Mouse (Mus musculus): ENCODE measurements at regions not wholly inside any gene's neighbourhood (a gene's known extent, or its start where the extent isn't known, plus 50 kb on each side); places are given as distances from the start of the nearest gene placed in this dataset.

- H3K4me2 ChIP-seq (ENCODE audit: low read depth), result no peak overlapping the region
- H3K4me3 ChIP-seq (ENCODE audit: insufficient read depth in 1 of 2, low read depth in 2 of 2, low read length in 2 of 2), result no peak overlapping the region
- no peaks in the 10 kb centered on the region for H3K36me3 ChIP-seq (replicated peaks; ENCODE audit: control insufficient read depth, insufficient read depth, low read depth)
- ATAC-seq (ENCODE audit: insufficient read depth) (no peak), DNase-seq (ENCODE audit: low read depth in 3 of 3, low spot score in 3 of 3) (no peak)
- 44% methylated on average over 3 of the region's 3 CpGs for WGBS (ENCODE audit: insufficient replicate concordance)
- H3K4me1 ChIP-seq (replicated peaks; ENCODE audit: control insufficient read depth in 2 of 2, insufficient read depth in 2 of 2, low read length in 1 of 2), result no peaks in the 10 kb centered on the region
- no peak overlapping the region for H3K9ac ChIP-seq (replicated peaks)
- TF ChIP-seq CTCF (IDR thresholded peaks at IDR 0.05; ENCODE audit: low read depth), result no peak
- no peak for TF ChIP-seq EP300 (IDR thresholded peaks at IDR 0.05; ENCODE audit: low read depth)
- no peak overlapping the region for H3K27ac ChIP-seq
- H3K27me3 ChIP-seq (ENCODE audit: control insufficient read depth, insufficient read depth, low read length), result no peaks in the 10 kb centered on the region
- H3K9me3 ChIP-seq (ENCODE audit: control insufficient read depth, low read length), result no peaks in the 10 kb centered on the region
Measured at GRCm38 (mm10) chr9:94083629-94084411, 454.1 kb downstream of the 1190002N15Rik start.

- H3K27me3 ChIP-seq (ENCODE audit: control insufficient read depth, insufficient read depth, low read length), result no peaks in the 10 kb centered on the region
- TF ChIP-seq CTCF (IDR thresholded peaks at IDR 0.05; ENCODE audit: low read depth) (no peak), EP300 (IDR thresholded peaks at IDR 0.05; ENCODE audit: low read depth) (no peak)
- H3K27ac ChIP-seq, result no peak overlapping the region
- no peak for DNase-seq (ENCODE audit: low read depth in 3 of 3, low spot score in 3 of 3)
- no peak for ATAC-seq (ENCODE audit: insufficient read depth)
- H3K9ac ChIP-seq (replicated peaks), result no peak overlapping the region
- no peaks in the 10 kb centered on the region for H3K4me1 ChIP-seq (replicated peaks; ENCODE audit: control insufficient read depth in 2 of 2, insufficient read depth in 2 of 2, low read length in 1 of 2)
- H3K36me3 ChIP-seq (replicated peaks; ENCODE audit: control insufficient read depth, insufficient read depth, low read depth), result no peaks in the 10 kb centered on the region
- no peaks in the 10 kb centered on the region for H3K9me3 ChIP-seq (ENCODE audit: control insufficient read depth, low read length)
- 35% methylated on average over 2 of the region's 2 CpGs for WGBS (ENCODE audit: insufficient replicate concordance)
- H3K4me2 ChIP-seq (ENCODE audit: low read depth), result no peak overlapping the region
- H3K4me3 ChIP-seq (ENCODE audit: insufficient read depth in 1 of 2, low read depth in 2 of 2, low read length in 2 of 2), result no peak overlapping the region
Measured at GRCm38 (mm10) chr9:94074904-94075303, 463.0 kb downstream of the 1190002N15Rik start.

- Histone ChIP-seq H3K4me3 (ENCODE audit: insufficient read depth in 1 of 2, low read depth in 2 of 2, low read length in 2 of 2) (no peak overlapping the region), H3K27me3 (ENCODE audit: control insufficient read depth, insufficient read depth, low read length) (no peaks in the 10 kb centered on the region), H3K9me3 (ENCODE audit: control insufficient read depth, low read length) (no peaks in the 10 kb centered on the region), H3K4me2 (ENCODE audit: low read depth) (no peak overlapping the region), H3K4me1 (replicated peaks; ENCODE audit: control insufficient read depth in 2 of 2, insufficient read depth in 2 of 2, low read length in 1 of 2) (no peaks in the 10 kb centered on the region), H3K9ac (replicated peaks) (no peak overlapping the region), H3K36me3 (replicated peaks; ENCODE audit: control insufficient read depth, insufficient read depth, low read depth) (no peaks in the 10 kb centered on the region), H3K27ac (no peak overlapping the region)
- no peak for DNase-seq (ENCODE audit: low read depth in 3 of 3, low spot score in 3 of 3)
- no peak for TF ChIP-seq EP300 (IDR thresholded peaks at IDR 0.05; ENCODE audit: low read depth)
- no peak for TF ChIP-seq CTCF (IDR thresholded peaks at IDR 0.05; ENCODE audit: low read depth)
- 32% methylated on average over 1 of the region's 1 CpGs for WGBS (ENCODE audit: insufficient replicate concordance)
- ATAC-seq (ENCODE audit: insufficient read depth), result no peak
Measured at GRCm38 (mm10) chr9:94067121-94067520, 470.8 kb downstream of the 1190002N15Rik start.

GRCm38 (mm10) chr9:94053229-94053628, 484.7 kb downstream of the 1190002N15Rik start:
- Histone ChIP-seq H3K27ac (no peak overlapping the region), H3K4me1 (replicated peaks; ENCODE audit: control insufficient read depth in 2 of 2, insufficient read depth in 2 of 2, low read length in 1 of 2) (no peaks in the 10 kb centered on the region), H3K4me2 (ENCODE audit: low read depth) (no peak overlapping the region), H3K4me3 (ENCODE audit: insufficient read depth in 1 of 2, low read depth in 2 of 2, low read length in 2 of 2) (no peak overlapping the region), H3K9me3 (ENCODE audit: control insufficient read depth, low read length) (no peaks in the 10 kb centered on the region), H3K9ac (replicated peaks) (no peak overlapping the region), H3K27me3 (ENCODE audit: control insufficient read depth, insufficient read depth, low read length) (no peaks in the 10 kb centered on the region), H3K36me3 (replicated peaks; ENCODE audit: control insufficient read depth, insufficient read depth, low read depth) (no peaks in the 10 kb centered on the region)
- 64% methylated on average over 4 of the region's 4 CpGs for WGBS (ENCODE audit: insufficient replicate concordance)
- TF ChIP-seq EP300 (IDR thresholded peaks at IDR 0.05; ENCODE audit: low read depth) (no peak), CTCF (IDR thresholded peaks at IDR 0.05; ENCODE audit: low read depth) (no peak)
- ATAC-seq (ENCODE audit: insufficient read depth) (no peak), DNase-seq (ENCODE audit: low read depth in 3 of 3, low spot score in 3 of 3) (no peak)

- H3K9ac ChIP-seq (replicated peaks), result no peak overlapping the region
- H3K27me3 ChIP-seq (ENCODE audit: control insufficient read depth, insufficient read depth, low read length), result no peaks in the 10 kb centered on the region
- ATAC-seq (ENCODE audit: insufficient read depth) (no peak), DNase-seq (ENCODE audit: low read depth in 3 of 3, low spot score in 3 of 3) (no peak)
- H3K4me3 ChIP-seq (ENCODE audit: insufficient read depth in 1 of 2, low read depth in 2 of 2, low read length in 2 of 2), result no peak overlapping the region
- no peaks in the 10 kb centered on the region for H3K4me1 ChIP-seq (replicated peaks; ENCODE audit: control insufficient read depth in 2 of 2, insufficient read depth in 2 of 2, low read length in 1 of 2)
- TF ChIP-seq EP300 (IDR thresholded peaks at IDR 0.05; ENCODE audit: low read depth) (no peak), CTCF (IDR thresholded peaks at IDR 0.05; ENCODE audit: low read depth) (no peak)
- no peaks in the 10 kb centered on the region for H3K36me3 ChIP-seq (replicated peaks; ENCODE audit: control insufficient read depth, insufficient read depth, low read depth)
- WGBS (ENCODE audit: insufficient replicate concordance), result 56% methylated on average over 7 of the region's 7 CpGs
- H3K4me2 ChIP-seq (ENCODE audit: low read depth), result no peak overlapping the region
- H3K9me3 ChIP-seq (ENCODE audit: control insufficient read depth, low read length), result no peaks in the 10 kb centered on the region
- H3K27ac ChIP-seq, result no peak overlapping the region
Measured at GRCm38 (mm10) chr9:94047845-94048244, 490.0 kb downstream of the 1190002N15Rik start.
